Mouse (Mus musculus): ENCODE measurements around the gene Thap7. TPM values are rescaled to one million over a fixed set of nuclear protein-coding genes. Genes with fewer than 3 reads are reported as not detected.

Gene Thap7
- total RNA-seq (2012; rRNA removed) (53.6 and 65.5 TPM in 2 replicates), polyA plus RNA-seq (2012; ENCODE audit: insufficient read depth in 1 of 2, insufficient read length in 2 of 2, low read depth in 1 of 2, low replicate concordance in 2 of 2, missing spikeins in 1 of 2) (10 to 100 TPM in 1 of 2 experiments, not detected in 1; 65.4 TPM)

GRCm38 (mm10) chr16:17530640-17531288, at the start of gene Thap7:
TSS of gene Thap7 (minus strand) at chr16:17531136.
- Histone ChIP-seq H3K9me3 (replicated peaks; ENCODE audit: insufficient read depth, low read length) (no peaks in the 10 kb centered on the region), H3K36me3 (ENCODE audit: control insufficient read depth in 1 of 2, insufficient read depth in 2 of 2, low read length in 2 of 2) (peaks cover 0 to 12% of the 10 kb centered on the region in 2 experiments; a peak in 2 of 4 replicates), H3K27ac (ENCODE audit: control insufficient read depth, low read depth, low read length) (peak within 1 kb of the TSS; percentile 89), H3K79me2 (ENCODE audit: control insufficient read depth, insufficient read depth, low read length, poor library complexity) (peaks cover 18% of the 10 kb centered on the region), H3K4me1 (ENCODE audit: control insufficient read depth in 1 of 2, insufficient read depth in 2 of 2, low read length in 2 of 2) (peaks cover 0 to 13% of the 10 kb centered on the region in 2 experiments; a peak in 2 of 4 replicates), H3K27me3 (ENCODE audit: control insufficient read depth in 1 of 2, insufficient read depth in 2 of 2, low read length in 2 of 2) (no peaks in the 10 kb centered on the region), H3K9ac (ENCODE audit: control insufficient read depth, low read depth, low read length, poor library complexity, severe bottlenecking) (peak within 1 kb of the TSS; percentile 99), H3K4me3 (ENCODE audit: control insufficient read depth in 1 of 2, insufficient read depth in 1 of 2, low read depth in 2 of 2, low read length in 2 of 2) (peak within 1 kb of the TSS; percentile 58 to 100)
- DNase-seq (ENCODE audit: low read depth, low spot score) = peak; percentile 98
- TF ChIP-seq RCOR1 (IDR thresholded peaks at IDR 0.05; ENCODE audit: low read depth, low read length) (no peak), ZC3H11A (IDR thresholded peaks at IDR 0.05; ENCODE audit: low read depth, low read length) (no peak), MAX (IDR thresholded peaks at IDR 0.05; ENCODE audit: low read length) (peak; percentile 81; the same call in 1 of the 2 replicates), BHLHE40 (IDR thresholded peaks at IDR 0.05; ENCODE audit: borderline replicate concordance, low read depth, low read length) (no peak; the same call in 1 of the 2 replicates), POLR2A (IDR thresholded peaks at IDR 0.05; ENCODE audit: control insufficient read depth in 1 of 2, insufficient read depth in 1 of 2, low read depth in 1 of 2, low read length in 2 of 2, poor library complexity in 1 of 2) (peak; percentile 95 to 97), ZNF384 (IDR thresholded peaks at IDR 0.05; ENCODE audit: low read depth, low read length) (no peak), MYC (IDR thresholded peaks at IDR 0.05; ENCODE audit: low read depth, low read length) (0 out of 2 replicates have a peak, but pooled peaks have one; percentile 38), GATA1 (IDR thresholded peaks at IDR 0.05; ENCODE audit: low read depth, low read length) (no peak), HCFC1 (IDR thresholded peaks at IDR 0.05; ENCODE audit: low read depth, low read length) (peak; percentile 86), MXI1 (IDR thresholded peaks at IDR 0.05; ENCODE audit: low read depth, low read length) (peak; percentile 75), NELFE (IDR thresholded peaks at IDR 0.05; ENCODE audit: low read depth, low read length) (peak; percentile 87), POLR2AphosphoS5 (IDR thresholded peaks at IDR 0.05; ENCODE audit: borderline replicate concordance, low read depth, low read length) (no peak), MEF2A (IDR thresholded peaks at IDR 0.05; ENCODE audit: extremely low read depth, insufficient replicate concordance, low read depth, low read length, poor library complexity, severe bottlenecking) (no peak), EP300 (IDR thresholded peaks at IDR 0.05; ENCODE audit: low read depth in 1 of 2, low read length in 2 of 2) (no peak), ZMIZ1 (IDR thresholded peaks at IDR 0.05; ENCODE audit: low read depth, low read length) (peak; percentile 65), RAD21 (IDR thresholded peaks at IDR 0.05; ENCODE audit: low read depth, low read length) (no peak), CHD2 (IDR thresholded peaks at IDR 0.05; ENCODE audit: low read length) (peak; percentile 95), GABPA (IDR thresholded peaks at IDR 0.05; ENCODE audit: low read depth, low read length) (no peak), E2F4 (IDR thresholded peaks at IDR 0.05; ENCODE audit: borderline replicate concordance, low read depth, low read length) (no peak; the same call in 1 of the 2 replicates), TCF12 (IDR thresholded peaks at IDR 0.05; ENCODE audit: low read depth, low read length) (peak; percentile 54; the same call in 1 of the 2 replicates), KAT2A (conservative IDR thresholded peaks at IDR 0.05; ENCODE audit: low read depth, low read length) (no peak; the same call in 1 of the 2 replicates), CHD1 (IDR thresholded peaks at IDR 0.05; ENCODE audit: low read depth, low read length) (no peak), ELF1 (IDR thresholded peaks at IDR 0.05; ENCODE audit: low read depth, low read length) (peak; percentile 99), POLR2AphosphoS2 (IDR thresholded peaks at IDR 0.05; ENCODE audit: low read length) (peak; percentile 94), SIN3A (IDR thresholded peaks at IDR 0.05; ENCODE audit: low read length) (peak; percentile 62; the same call in 1 of the 2 replicates), MAZ (IDR thresholded peaks at IDR 0.05; ENCODE audit: low read depth, low read length) (peak; percentile 78; the same call in 1 of the 2 replicates), USF2 (IDR thresholded peaks at IDR 0.05; ENCODE audit: borderline replicate concordance in 1 of 2, insufficient read depth in 1 of 2, low read depth in 1 of 2, low read length in 2 of 2) (no peak), USF1 (IDR thresholded peaks at IDR 0.05; ENCODE audit: low read depth, low read length) (0 out of 2 replicates have a peak, but pooled peaks have one; percentile 5), TBP (IDR thresholded peaks at IDR 0.05; ENCODE audit: low read depth, low read length) (peak; percentile 60; the same call in 1 of the 2 replicates), MAFK (IDR thresholded peaks at IDR 0.05; ENCODE audit: borderline replicate concordance, low read depth, low read length) (no peak), SMC3 (IDR thresholded peaks at IDR 0.05; ENCODE audit: low read depth, low read length) (no peak), UBTF (IDR thresholded peaks at IDR 0.05; ENCODE audit: borderline replicate concordance, insufficient read depth, low read depth, low read length) (no peak), ZKSCAN1 (IDR thresholded peaks at IDR 0.05; ENCODE audit: low read depth, low read length) (no peak), ETS1 (IDR thresholded peaks at IDR 0.05; ENCODE audit: low read depth, low read length) (no peak; the same call in 1 of the 2 replicates), MYB (IDR thresholded peaks at IDR 0.05; ENCODE audit: low read depth, low read length) (no peak)
